Mouse (Mus musculus) MN1 (cell line): Measurements from ENCODE around the gene Klf2.

Experiments
- DNase-seq: peaks from one replicate; pipeline ENCODE4 v3.0.0-alpha.2; 2016; ENCODE audit warnings: low spot score

Klf2 gene

GRCm38 (mm10) chr8:72333429-72334143, 14.8 kb downstream of the Klf2 start:
- DNase-seq: no peak

DNA sequence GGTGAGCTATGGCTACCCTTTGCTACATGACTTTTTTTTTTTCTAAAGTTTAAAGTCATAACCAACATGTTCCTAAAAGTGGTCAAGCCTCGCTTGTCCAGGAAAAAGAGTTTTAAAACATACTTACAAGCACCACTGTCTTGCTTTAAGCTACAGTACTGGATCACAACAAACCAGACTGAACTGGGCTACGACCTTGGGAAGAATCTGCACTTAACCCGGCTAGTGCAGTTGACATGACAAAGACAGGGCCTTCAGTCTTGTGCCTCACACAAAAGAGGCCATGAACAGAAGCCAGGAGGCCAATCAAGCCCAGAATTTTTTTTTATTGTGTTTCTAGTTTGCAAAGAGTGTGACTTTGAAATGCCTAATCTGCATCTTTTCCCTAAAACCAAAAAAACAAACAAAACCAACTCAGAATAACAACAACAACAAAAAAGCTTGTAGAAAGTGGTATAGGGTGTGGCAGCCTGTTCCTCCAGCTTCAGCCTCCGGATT, 15.4 kb downstream of the Klf2 start:
- DNase-seq: no peak

GRCm38 (mm10) chr8:72336273-72336672, 17.4 kb downstream of the Klf2 start:
- no peak for DNase-seq

- no peak for DNase-seq
Measured at GRCm38 (mm10) chr8:72337034-72337433, 18.2 kb downstream of the Klf2 start.

- no peak for DNase-seq
Measured at GRCm38 (mm10) chr8:72342556-72343300, 23.9 kb downstream of the Klf2 start.

GRCm38 (mm10) chr8:72343725-72344124, 24.9 kb downstream of the Klf2 start:
- no peak for DNase-seq

DNA sequence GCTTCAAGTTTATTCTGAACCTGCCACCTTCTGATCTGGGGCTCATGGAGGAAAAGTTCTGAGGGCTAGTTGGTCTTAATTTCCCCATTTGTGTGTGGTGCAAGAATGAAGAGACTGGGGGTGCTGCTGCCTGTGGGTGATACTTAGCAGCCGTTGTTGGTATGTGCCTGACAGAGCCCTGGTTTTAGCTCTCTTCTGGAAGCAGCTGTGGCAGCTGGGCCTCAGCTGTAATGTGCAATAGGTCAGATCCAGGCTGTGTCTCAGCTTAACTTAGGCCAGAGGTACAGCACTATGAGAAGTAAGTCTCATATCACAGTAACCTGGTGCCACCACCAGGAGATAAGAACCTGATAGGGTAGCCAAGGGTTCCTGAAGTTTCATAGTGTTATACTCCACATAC, 28.7 kb downstream of the Klf2 start:
- DNase-seq: no peak

DNA sequence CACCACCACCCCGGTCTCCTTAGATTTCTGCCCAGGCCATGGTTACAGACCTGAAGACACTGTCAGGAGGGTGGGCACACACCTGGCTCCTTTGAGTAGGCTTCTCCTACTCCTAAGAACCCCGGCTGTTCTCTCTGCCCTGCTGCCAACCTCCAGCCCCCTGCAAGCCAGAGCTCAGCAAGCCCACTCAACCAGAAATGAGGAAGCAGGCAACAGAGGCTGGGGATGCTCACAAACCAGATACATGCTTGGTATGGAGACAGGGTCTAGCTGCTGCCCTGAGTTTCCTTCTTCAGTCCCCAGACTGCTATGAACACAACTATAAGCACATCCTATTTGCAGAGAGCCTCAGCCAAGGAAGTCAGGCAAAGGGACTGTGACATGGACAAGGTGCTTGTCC, 29.3 kb downstream of the Klf2 start:
- DNase-seq: no peak

GRCm38 (mm10) chr8:72348956-72349355, 30.1 kb downstream of the Klf2 start:
- no peak for DNase-seq

GRCm38 (mm10) chr8:72349838-72350237, 31.0 kb downstream of the Klf2 start:
- no peak for DNase-seq

GRCm38 (mm10) chr8:72350727-72351126, 31.9 kb downstream of the Klf2 start:
- no peak for DNase-seq

GRCm38 (mm10) chr8:72351405-72352005, 32.7 kb downstream of the Klf2 start:
- DNase-seq: no peak

DNA sequence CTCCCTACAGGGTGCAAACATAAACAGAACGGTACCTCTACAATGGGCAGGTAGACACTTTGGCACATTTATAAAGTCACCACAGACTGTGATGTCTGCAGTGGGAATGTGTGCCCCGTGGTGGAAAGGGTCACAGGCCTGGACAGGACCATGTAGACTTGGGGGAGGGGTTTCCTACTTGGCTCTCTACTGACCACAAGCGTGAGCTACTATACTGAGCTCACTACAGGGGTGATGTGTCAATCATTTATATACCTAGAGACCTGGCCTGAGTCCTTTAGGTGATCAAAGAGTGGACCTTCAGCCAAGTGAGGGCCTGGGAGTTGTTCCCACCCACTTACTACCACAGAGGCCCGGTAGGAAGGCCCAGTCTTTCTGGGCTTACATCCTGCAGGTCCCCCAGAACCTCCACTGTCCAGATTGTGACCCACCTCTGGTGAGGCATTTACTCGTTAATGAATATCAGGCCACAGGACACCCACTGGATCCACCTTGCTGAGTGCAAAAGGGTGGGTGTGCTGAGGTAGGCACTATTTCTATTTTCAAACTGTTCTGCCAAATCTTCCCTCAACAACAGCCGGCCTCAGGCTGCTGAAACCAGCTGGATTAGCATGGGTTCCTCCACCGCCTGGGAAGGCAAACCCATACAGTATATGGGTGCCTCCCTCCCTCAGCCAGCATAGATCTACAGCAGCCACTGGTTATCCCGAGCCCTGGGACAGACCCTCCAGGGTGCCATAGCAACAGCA, 34.3 kb downstream of the Klf2 start:
- DNase-seq: no peak

DNA sequence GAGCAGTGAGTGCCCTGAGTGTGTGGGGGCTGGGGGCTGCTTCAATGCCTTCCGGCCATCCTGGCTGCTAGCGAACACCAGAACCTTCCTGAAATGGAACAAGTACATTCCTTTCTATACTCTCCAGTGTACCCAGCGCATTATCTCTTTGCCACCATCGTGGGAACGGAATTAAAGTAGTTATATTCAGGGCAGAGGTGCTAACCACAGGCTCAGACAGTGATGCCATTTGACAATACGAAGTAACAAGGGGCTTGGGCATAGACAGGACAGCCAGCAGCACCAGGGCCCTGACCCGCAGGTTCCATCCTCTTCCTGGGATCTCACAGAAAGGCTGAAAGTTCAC, 34.8 kb downstream of the Klf2 start:
- no peak for DNase-seq

GRCm38 (mm10) chr8:72354272-72354671, 35.4 kb downstream of the Klf2 start:
- DNase-seq: no peak

GRCm38 (mm10) chr8:72356593-72356992, 37.8 kb downstream of the Klf2 start:
- no peak for DNase-seq

DNA sequence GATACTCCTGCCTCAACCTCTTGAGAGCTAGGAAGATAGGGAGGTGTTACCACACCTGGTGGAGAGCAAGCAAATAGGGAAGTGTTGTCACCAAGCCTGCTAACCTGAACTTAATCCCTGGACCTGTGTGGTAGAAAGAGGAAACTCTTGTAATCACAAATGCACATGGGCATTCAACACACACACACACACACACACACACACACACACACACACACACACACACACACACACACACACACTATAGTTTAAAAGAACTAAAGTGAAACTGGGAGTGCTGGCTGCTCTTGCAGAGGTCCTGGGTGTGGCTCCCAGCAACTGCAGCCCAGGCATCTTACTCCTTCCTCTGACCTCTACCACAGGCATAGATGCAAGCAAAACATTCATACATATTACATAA, 41.3 kb downstream of the Klf2 start:
- DNase-seq: no peak

- DNase-seq: no peak
Measured at GRCm38 (mm10) chr8:72362754-72363153, 43.9 kb downstream of the Klf2 start.

GRCm38 (mm10) chr8:72363457-72363856, 44.6 kb downstream of the Klf2 start:
- no peak for DNase-seq

- no peak for DNase-seq
Measured at GRCm38 (mm10) chr8:72365016-72365415, 46.2 kb downstream of the Klf2 start.

GRCm38 (mm10) chr8:72365826-72366225, 47.0 kb downstream of the Klf2 start:
- DNase-seq: peak; percentile 73

DNA sequence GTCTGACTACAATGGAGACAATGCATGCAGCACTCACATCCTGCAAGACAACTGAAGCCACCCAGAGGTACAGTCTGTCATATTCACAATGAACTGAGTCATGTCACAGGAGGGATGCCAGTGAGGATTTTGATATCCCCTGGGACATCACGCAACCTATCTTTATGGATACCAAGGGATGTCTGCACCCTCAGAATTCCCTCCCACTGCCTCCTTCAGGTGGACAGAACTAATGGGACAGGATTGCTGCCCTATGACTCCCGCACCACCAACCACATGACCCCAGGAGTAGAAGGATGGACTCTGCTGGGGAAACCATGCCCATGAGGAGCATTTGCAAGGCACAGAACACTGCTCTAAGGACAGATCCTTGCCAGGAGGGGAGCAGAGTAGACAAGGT, 47.6 kb downstream of the Klf2 start:
- no peak for DNase-seq
